ENCODE assay signal across 21 mouse cellular contexts in genomic region chr9:15522348-15522747, GRCm38 (mm10). TPM values are rescaled to one million over a fixed set of nuclear protein-coding genes. Genes with fewer than 3 reads are reported as not detected.
DNase-seq lines count a peak whose midpoint lies in the region; TF ChIP-seq lines count a peak whose summit lies in the region.
"Had no signal": no experiment of that assay in that cellular context is flagged by ENCODE, and none has a peak within 500 bp of the region (broad histone marks: within the 10 kb centered on the region; RNA-seq: fewer than 3 reads in every experiment).

No protein-coding gene starts in this region.

- peaks cover 41% of the 10 kb centered on the region for H3K4me1 ChIP-seq in heart, adult 2 months (ENCODE audit: control insufficient read depth, insufficient read depth, low read length)

- no peak overlapping the region for H3K27ac ChIP-seq in heart, adult 2 months
- H3K27ac ChIP-seq: layer of hippocampus, adult 2 months had no signal

- no peak for TF ChIP-seq CTCF in heart, adult 2 months (IDR thresholded peaks at IDR 0.05)

- H3K79me2 ChIP-seq in heart, adult 2 months (replicated peaks; ENCODE audit: control insufficient read depth, insufficient read depth, low read length): peaks cover 2% of the 10 kb centered on the region; the same call in 1 of the 2 replicates

- DNase-seq in heart, adult 2 months: no peak
- no peak for DNase-seq in heart, postnatal 4 days
- DNase-seq in ovary, adult 18-20 months (ENCODE audit: low spot score): peak; percentile 69
- no peak for DNase-seq in ovary, postnatal 10 days (ENCODE audit: low spot score)
- DNase-seq in adrenal gland, postnatal 14 days: peak; percentile 63
- DNase-seq in ovary, postnatal 36 days (ENCODE audit: low spot score): peak; percentile 27
- DNase-seq in layer of hippocampus, postnatal 36 days: no peak
- DNase-seq: B cell, adult 2 months; cerebellum, postnatal 10 days; embryo, embryonic 11 days; forebrain, postnatal 0 days; heart, adult 11 months; kidney, adult 8-10 months; kidney, postnatal 14 days; left cerebral cortex, postnatal 4 days; liver; lung, adult 18-20 months; right cerebral cortex, postnatal 14 days; spleen, adult 18-20 months had no signal

- H3K4me3 ChIP-seq in heart, adult 2 months: no peak overlapping the region
- H3K4me3 ChIP-seq: layer of hippocampus, adult 2 months had no signal

- 0 out of 2 replicates have a peak overlapping the region, but pooled peaks have one; percentile 26 for H3K9ac ChIP-seq in heart, adult 2 months (ENCODE audit: low read depth, low read length)
- H3K9ac ChIP-seq: forebrain, postnatal 0 days had no signal

- intact Hi-C loops in heart, adult 2 months (cut with DNase I): no loop called here

- H3K27me3 ChIP-seq in heart, adult 2 months (ENCODE audit: control insufficient read depth, insufficient read depth, low read length): no peaks in the 10 kb centered on the region
- H3K27me3 ChIP-seq: Patski had no signal

- H3K36me3 ChIP-seq in heart, adult 2 months (ENCODE audit: control insufficient read depth, insufficient read depth, low read length): peaks cover 18% of the 10 kb centered on the region

- WGBS in heart, adult 2 months: 67% methylated on average over 10 of the region's 10 CpGs

- no peak for TF ChIP-seq POLR2A in heart, adult 2 months (IDR thresholded peaks at IDR 0.05; ENCODE audit: insufficient read depth, low read depth, low read length)

- no peak for TF ChIP-seq EP300 in heart, adult 2 months (IDR thresholded peaks at IDR 0.05; ENCODE audit: insufficient read depth, low read depth, low read length)

RNA-seq across cellular contexts. Expression of gene Smco4, which starts 29.1 kb away (rescaled TPM):
- 10 to 100 TPM; 24.9 to 25.8 TPM for total RNA-seq in heart, adult 2 months (2021)
- 16.5 and 34.0 TPM in 2 replicates for polyA plus RNA-seq in heart, adult 2 months (2012; rRNA removed)
- total RNA-seq in heart, postnatal 4 days (2021): 10 to 100 TPM; 23.1 to 23.9 TPM
- 32.1 and 38.9 TPM in 2 replicates for total RNA-seq in adrenal gland, postnatal 14 days (2021)
- total RNA-seq in layer of hippocampus, postnatal 36 days (2021): 1 to 10 TPM; 5.7 to 8.0 TPM

Comparison
In these comparisons a context has a peak if more than half of its experiments do, and no peak if none do; other contexts are left out.
1. DNase-seq: peak in ovary, adult 18-20 months (single experiment), adrenal gland, postnatal 14 days (single experiment) and ovary, postnatal 36 days (single experiment); none in heart, adult 2 months (0 of 2), heart, postnatal 4 days (single experiment), ovary, postnatal 10 days (single experiment) and layer of hippocampus, postnatal 36 days (0 of 2).